Mouse (Mus musculus) adrenal gland, adult 18-20 months (tissue): ENCODE results near the gene Srl. TPM values are rescaled to one million over a fixed set of nuclear protein-coding genes. Genes with fewer than 3 reads are reported as not detected.
"Not testable (repeated sequence)": the region's sequence is repeated elsewhere in the genome, so short reads cannot be mapped to it uniquely, and the experiment has no call there.

Source experiments
- DNase-seq, 2 experiments: peaks; one replicate each; pipeline ENCODE4 v3.0.0; 2021 to 2022; ENCODE audit warnings: low spot score in 2 of 2
- long read RNA-seq, 2 experiments: library from polyadenylated mRNA; stranded (forward); transcript quantifications; one replicate each; pipeline ENCODE4 v2.0.0; 2021
- total RNA-seq, 2 experiments: library from RNA; stranded (reverse); gene quantifications; 1 replicate in 1 of 2; 2 replicates in 1 of 2; pipeline ENCODE4 v1.2.3; 2021

The Srl gene
- total RNA-seq = 1 to 10 TPM; 7.3 to 8.3 TPM
- long read RNA-seq, experiment 1, partial matches to known transcripts = 0 of 3 reads
- long read RNA-seq, experiment 1, other reads (novel, unspliced or antisense) = 3 of 3 reads
- long read RNA-seq, experiment 2, full-length matches to known transcripts = 3 of 12 reads
- long read RNA-seq, experiment 2, partial matches to known transcripts = 0 of 12 reads
- long read RNA-seq, experiment 2, other reads (novel, unspliced or antisense) = 9 of 12 reads

DNA sequence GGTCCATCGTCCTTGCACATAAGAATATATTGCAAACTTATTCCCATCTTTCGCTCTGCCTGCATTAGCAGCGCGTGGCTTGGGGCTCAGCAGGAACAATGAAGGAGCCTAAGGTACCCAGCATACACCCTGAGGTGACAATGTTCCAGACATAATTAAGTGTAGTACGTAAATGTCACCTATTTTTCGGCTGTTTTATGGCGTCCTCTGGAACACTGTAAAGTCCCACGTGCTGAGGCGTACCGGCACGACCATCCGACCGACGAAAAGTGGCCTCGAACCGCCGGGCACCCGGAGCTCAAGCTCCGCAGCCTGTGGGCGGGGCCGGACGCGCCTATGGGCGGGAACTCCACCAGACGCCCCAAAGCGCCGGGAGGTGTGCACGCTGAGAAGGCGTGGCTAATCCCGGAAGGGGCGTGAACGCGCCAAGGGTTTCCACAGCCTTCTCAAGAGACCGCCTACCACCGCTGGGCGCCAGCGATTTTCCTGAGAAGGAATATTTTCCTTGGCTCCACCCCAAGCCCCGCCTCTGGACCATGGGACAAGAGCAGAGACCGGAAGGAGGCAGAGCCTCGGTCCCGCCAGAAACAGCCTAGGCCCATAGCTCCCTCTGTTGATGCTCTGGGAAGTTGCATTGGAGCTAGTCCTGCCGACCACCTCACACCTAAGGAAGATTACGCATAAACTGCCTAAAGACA lies at the start of gene Srl:
Srl (minus strand) TSS at position 316 of the 698 bp plus-strand sequence.
- DNase-seq = peak; percentile 98 to 99

DNA sequence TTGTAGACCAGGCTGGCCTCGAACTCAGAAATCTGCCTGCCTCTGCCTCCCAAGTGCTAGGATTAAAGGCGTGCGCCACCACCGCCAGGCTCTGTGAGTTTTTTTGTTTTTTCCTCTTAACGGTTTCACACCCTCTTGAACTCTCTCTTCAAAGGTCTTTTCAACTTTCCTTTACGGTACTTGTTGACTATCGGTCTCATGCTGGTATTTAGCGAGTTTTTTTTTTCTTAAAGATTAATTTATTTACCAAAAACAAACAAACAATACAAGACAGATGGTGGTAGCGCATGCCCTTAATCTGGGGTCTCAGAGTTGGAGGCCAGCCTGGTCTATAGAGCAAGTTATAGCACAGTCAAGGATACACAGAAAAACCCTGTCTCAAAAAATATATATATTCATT lies 48.6 kb upstream of the Srl start:
- DNase-seq = no peak

DNA sequence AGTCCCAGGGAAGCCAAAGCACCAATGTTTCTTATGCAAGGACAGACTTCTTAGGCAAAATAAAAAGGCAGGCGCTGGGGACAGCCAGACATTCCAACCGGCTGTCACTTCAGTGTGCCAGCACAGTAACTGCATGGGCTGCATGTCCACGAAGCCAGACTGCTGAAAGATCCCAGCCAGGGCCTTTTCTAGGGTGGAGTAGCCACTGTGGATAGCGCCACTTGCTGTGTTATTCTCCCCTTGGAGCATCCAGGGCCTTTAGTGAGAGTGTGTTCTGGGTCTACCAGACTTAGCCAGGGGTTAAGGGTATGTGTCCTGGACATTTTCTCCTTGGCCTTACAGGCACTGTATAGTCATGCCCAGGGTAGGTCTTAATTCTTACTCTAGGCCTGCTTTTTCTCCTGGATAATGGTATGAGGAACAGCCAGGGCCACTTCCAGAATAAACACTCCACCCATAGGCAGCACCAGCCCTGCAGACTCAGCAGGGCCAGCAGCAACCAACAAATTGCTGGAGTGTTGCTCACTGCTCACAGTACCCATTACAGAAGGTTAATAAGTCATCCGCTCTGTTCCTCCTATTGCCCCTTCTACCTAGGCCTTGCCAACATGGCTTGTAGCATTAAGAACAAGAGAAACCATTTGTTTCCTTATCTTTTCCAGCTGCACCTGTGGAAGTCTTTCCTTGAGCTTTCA lies 46.0 kb upstream of the Srl start:
- no peak for DNase-seq

DNA sequence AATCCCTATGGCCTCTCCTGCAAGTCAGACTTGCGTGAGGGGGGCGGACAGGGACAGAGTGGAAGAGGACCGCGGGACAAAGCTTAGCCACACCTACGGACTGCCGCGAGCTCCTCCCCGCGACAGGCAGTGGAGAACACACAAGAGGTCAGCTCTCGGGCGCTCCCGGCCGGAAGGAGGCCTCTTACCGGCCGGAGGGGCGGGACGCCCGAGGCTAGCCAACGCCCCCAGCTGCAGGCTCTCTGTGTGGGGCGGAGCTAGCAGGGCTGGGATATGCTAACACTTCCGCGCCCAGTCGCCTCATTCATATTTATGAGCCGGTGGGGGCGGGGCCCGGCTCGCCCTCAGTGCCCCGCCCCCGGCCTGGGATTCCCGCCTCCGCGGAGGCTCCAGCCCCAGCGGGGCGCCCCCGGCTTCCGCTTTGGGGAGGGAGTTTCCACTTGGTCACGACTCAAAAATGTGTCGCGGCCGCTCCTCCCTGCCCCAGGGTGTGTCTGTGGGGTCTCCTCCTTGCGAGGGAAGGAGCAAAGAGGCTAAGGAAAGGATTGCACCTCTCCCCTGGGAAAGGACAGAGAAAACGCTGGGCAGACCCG lies 45.0 kb upstream of the Srl start:
- peak; percentile 94 to 97 for DNase-seq

DNA sequence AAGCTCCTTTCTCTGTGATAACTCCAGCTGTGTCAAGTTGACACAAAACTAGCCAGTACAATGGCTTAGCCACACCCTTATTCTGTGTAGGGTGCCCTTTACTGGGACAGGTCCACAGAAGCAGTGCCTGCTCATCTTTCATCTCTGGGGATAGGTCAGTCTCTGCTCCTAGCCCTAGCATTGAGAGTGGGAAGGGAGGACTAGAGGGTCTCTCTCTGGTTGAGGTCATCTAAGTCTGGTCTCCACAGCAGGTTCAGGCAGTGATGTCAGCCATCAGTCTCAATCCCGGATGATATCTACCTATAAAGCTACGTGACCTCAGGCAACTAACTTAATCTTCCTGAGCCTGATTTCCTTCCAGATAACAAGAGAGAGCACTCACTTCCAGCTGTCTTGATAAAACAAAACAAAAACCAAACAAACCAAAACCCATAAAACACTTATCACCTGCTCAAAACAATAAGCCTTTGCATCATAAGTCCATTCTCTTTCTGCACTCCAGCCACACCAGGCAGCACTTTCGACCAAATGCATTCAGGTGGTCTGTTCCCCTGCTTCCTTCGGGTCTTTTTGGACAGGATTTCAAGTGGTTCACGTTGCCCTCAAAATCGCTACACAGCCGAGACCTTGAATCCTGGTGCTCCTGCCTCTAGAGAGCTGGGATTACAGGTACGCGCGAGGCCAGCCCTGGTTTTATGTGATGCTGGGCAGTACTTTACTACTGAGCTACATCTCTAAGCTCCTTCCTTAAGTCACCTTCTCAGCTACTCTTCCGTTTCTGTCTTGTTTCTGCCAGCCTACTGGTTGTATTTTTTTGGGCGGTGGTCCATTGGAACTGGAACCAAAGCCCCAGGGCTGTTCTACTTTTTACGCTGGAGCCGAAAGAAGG lies 44.3 kb upstream of the Srl start:
- DNase-seq = no peak

DNA sequence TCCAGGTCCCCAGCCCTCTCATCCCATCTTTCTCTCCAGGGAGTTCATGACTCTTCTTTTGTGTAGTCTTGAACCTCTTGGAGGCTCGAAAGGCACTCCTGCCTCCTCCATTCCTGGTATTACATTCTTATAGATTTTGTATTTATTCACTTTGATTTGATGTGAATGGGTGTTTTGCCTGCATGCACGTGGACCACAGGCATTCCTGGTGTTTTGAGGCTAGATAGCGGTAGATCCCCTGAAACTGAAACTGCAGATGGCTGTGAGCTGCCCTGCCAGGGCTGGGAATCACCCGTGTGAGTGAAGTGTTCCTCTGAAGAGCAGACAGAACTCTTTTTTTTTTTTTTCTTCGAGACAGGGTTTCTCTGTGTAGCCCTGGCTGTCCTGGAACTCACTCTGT lies 42.8 kb upstream of the Srl start:
- DNase-seq = no peak

DNA sequence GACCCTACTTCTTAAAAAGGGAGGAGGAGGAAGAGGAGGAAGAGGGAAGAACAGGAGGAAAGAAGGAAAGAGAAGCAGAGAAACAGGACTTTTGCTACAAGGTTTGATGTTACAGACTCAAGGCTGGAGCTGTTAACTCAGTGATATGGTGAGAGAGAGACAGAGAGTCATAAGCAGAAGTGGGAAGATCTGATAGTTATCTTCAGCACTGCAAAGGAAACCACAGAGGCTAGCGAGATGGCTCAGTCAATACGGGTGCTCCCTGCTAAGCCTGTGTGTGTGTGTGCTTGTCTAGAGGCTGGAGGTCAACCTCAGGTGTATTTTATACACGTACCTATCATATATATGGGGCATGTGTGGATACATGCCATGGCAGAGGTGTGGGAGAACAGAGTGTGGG lies 42.2 kb upstream of the Srl start:
- DNase-seq = no peak

DNA sequence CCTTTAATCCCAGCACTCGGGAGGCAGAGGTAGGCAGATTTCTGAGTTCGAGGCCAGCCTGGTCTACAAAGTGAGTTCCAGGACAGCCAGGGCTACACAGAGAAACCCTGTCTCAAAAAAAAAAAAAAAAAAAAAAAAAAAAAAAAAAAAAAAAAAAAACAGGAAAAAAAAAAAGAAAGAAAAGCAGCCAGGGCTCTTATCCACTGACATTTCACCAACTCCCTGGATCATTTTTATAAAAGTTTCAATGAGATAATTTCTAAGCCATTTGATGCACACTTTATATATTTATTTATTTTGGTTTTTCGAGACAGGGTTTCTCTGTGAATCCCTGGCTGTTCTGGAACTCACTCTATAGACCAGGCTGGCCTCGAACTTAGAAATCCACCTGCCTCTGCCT lies 39.6 kb upstream of the Srl start:
- DNase-seq = not testable (repeated sequence)

DNA sequence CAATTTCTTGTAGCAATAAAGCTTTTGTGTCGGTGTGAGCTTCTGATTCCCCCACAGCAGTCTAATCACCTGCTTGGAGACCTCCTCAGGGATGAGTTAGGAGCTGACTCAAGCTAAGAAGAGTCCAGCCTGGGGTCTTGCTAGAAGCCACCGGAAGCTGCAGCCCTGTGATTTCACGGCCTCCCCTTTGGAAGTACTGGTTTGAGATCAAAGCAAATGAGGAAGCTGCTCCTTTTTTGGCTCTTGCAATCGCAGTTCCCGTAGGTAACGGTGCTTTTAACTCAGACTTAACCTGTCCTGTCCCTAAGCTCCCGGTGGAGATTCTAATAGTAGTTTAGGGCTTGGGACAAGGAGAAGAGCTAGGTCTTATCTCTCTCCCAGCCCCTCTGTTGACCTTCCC lies 37.0 kb upstream of the Srl start:
- DNase-seq = no peak

DNA sequence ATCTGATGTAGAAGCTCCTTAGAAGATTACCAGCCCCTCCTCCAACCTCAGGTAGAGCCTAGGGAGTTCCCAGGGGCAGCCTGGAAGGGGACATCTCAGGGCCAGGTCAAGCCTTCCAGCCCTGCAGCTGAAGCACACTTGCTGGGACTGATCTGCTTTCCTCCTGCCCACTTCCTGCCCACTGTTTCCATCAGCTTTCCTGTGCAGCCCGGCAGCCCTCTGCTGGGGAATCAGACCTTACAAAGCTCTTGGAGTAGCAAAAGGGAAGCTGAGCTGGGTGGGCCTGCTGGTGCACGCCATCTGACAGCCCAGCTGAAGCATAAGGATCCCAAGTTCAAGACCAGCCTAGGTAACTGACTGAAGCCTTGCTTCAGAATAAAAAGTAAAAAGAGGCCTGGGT lies 35.3 kb upstream of the Srl start:
- no peak for DNase-seq

DNA sequence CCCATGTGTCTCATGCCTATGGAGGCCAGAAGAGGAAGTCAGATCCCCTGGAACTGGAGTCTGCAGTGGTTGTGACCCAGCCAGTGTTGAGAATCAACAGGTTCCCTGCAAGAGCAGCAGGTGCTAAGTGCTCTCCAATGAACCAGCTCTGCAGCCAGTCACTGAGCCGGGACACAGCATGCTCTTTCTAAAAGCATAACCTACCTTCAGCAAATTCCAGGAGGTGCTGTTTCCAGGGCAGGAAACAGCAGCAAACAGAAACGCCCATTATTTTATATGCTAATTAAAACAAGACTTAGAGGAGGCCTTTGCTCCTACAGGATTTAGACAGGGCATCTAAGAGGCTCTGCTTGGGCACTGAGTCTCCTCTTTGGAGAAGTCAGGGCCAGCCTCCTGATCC lies 34.4 kb upstream of the Srl start:
- DNase-seq = no peak

DNA sequence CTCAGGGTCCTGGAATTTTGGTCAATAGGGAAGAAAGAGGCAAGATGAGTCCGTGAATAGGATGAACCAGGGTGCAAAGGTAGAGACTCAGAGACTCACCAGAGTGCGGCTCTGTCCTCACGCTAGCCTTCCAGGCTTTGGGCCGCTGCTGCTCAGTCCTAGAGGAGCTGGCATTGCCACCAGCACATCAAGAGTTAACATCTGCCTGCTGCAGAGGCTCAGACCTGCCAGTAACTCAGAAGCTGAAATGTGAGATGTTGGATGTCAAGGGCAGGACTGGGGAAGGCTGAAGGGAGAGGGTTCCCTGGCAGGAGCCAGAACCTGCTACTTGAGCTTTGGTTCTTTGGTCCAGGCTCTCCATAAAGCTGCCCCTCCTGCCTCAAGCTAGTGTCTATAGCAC lies 29.1 kb upstream of the Srl start:
- DNase-seq = no peak

DNA sequence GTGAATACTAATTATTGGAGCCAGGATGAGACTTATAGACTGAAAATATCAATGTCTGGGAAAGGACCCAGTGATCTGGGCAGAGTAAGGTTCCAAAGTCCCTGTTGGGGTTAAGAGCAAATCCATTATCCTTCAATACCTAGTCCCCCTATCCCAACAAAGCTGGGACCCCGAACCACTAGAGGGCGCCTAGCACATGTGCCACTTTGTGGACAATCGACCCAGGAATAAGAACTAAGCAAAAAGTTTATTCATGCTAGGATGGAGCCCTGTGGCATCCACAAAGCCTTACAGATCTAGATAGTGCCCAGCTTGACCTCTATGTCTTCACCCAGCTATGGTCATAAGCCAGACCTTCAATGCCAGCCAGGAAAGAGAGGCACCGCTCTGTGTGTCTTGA lies 26.3 kb upstream of the Srl start:
- peak; percentile 82 to 88 for DNase-seq

DNA sequence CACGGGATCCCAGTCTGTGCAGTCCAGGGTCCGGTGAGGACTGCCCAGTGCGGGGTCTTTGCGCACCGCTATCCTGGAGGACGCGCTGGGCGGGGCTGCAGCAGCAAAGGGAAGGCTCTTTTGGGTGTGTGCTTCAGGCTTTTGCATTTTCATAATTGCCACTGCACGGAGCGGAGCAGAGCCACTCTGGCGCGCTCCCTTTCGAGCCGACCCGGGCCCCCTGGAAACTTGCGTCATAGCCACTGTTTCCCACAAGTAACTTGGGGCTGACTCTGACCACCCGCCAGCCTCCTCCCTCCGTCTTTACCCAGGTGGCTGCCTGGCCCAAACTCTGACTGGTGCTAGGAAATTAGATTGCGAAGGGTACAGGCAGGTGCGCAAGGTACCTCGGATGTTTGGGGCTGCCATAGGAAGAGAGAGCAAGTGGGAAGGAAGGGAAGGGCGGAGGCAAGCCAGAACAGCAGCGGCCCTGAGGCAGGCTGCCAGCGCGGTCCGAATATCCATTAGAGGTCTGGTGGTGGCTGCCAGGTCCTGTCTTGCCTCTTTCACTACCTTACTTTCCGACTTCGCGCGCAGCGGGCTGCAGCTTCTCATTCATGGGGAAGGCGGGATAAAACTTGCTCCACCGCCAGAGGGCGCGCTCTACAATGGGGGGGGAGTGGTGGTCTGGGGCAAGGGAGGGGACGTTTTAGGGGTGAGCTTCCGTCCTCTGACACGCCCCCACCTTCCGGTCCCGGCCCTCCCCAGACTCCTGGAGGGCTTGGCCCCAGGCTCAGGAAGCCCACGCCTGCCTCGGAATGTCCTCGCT lies 18.7 kb upstream of the Srl start:
- peak; percentile 62 to 73 for DNase-seq

DNA sequence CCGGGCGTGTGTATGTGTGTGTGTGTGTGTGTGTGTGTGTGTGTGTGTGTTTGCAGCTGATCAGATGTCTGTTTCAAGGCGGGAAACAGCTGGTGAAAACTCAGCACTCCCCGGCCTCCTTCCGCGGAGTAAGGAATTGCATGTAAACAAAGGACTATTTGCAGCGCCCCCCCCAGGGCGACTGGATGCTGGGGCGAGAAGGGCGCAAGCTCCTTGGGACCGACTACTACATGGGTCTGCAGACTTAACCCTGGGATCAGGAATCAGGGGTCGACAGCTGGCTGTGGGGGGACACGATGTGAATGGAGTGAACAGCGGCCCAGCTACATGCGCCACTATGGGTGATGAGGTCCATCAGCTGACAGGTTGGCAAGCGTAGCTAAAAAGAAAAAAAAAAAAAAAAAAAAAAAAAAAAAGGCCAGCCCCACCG lies 18.1 kb upstream of the Srl start, which contains the start of gene Tfap4:
Tfap4 (minus strand) TSS at position 140 of the 430 bp plus-strand sequence.
- peak; percentile 70 for DNase-seq

DNA sequence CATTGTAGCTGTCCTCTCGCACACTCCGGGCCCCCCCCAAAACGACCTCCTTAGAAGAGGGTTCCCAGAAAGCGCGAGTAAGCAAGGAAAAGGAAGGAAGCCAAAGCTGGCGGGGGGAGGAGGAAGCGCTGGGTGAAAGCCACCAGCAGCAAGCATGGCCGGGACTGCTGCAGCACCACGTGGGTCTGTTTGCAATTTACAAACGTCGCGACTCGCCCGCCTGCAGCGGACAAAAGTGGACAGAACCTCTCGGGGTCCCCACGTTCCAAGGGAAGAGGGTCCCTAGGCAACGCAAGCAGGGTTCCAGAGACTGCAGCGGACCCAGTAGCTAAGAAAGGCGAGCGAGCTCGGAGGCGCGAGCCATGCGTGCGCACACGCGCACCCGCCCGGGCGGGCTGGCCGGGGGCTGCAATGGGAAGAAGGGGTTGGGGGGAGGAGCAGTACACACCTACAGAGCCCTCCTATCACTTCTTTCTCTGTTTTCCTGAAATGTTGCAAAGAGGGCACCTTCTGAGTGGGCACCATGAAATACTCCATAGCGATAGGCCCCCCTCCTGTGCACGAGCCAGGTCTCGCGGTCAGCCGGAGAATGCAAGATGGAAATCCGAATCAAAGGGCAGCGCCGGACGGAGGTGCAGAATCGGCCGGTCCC lies 17.5 kb upstream of the Srl start:
- DNase-seq = peak; percentile 59 to 64

DNA sequence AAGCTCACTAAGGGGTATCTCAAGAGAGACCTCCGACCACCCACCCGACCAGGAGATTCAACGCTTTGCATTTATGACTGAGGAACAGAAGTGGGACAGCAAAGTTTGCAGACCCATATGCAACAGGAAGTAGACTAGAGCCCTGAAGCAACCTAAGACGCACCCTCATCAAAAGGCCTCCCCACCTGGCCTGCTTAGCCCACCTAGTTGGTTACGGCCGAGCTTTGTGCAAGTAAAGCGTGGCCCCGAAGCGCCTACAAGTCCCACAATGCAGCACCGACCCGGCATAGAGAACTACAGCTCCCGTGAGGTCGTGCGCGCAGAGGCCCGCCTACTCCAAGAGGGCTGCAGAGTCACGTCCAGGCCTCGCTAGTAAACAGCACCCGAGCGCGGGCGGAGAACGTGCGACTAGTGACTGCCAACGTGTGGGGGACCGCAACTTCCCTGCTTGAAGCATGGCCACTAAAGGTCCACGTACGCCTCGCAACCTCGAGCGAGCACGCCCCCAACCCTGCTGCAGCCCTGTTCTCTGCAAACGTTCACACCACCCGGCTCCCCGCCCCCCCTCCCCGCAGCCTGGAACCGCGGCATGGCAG lies 16.9 kb upstream of the Srl start:
- peak; percentile 85 to 87 for DNase-seq

DNA sequence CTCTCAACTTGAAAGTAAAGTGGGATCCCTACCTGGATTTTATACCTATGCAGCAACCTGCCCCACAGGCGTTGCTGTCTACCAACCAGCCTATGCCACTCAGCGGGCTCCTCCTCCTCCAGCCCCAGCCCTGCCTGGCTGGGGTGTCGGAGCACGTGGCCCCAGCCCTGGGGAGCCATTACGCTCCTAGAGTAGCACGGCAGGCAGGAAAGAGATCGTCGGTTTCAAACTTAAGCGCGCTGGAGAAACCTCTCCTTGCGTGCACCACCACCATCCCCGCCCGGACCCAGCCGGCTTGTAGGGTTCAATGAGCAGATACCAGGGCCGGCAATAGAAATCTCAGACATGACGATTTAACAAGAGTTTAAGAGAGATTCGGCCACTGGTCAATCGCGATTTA lies 16.3 kb upstream of the Srl start:
- DNase-seq = peak; percentile 55 to 58

DNA sequence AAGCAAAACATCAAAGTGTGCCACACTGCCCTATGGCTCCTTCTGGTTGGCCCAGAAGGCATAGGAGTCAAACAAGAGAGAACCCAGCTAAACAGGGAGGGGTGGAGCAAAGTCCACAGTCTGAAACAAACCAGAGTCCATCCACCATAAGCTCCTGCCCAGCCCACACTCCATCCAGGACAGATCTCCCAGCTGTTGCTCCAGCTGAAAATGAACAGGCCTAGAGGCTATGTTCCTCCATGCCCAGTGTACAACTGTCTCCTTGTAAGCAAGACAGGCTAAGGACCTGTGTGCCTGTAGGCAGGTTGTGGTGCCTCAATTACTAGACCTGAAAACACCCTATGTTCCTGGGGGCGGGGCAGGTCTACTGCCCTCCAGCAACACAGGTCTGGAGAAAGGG lies 15.5 kb upstream of the Srl start:
- DNase-seq = no peak
